Mouse (Mus musculus): ENCODE measurements around the gene Cth. TPM values are rescaled to one million over a fixed set of nuclear protein-coding genes. Genes with fewer than 3 reads are reported as not detected.

Cth gene
- polyA plus RNA-seq (2012; rRNA removed) = 3.3 and 3.9 TPM in 2 replicates

DNA sequence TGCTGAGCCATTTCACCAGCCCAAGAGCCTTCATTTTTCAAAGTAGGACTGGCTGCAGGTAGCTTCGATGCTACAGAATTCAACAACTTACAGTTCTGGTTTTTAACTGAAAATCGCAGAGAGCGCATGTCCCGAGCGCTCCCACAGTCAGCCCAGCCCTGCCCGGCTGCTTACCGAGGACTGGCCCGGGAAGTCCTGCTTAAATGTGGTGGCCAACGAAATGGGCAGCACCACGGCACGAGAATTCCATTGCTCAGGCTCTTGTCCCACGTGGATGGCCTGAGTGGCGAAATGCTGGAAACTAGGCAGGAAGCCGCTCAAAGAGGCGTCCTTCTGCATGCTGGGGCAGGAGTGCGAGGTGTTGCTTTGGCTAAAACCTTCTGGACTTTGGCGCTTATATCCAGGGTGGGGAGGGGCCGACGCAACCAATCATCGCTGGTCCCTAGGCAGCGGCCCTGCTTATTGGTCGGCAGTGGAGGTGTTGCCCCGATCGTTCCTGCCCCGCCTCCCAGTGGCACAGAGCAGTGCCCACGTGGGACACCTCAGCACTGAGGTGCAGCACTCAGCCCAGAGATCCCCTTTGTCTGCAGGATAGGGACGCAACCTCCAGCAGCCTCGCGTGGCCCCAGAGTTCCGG, at the start of gene Cth:
TSS of gene Cth (minus strand) at position 386 of the 637 bp plus-strand sequence.
- peak; percentile 86 to 91 for DNase-seq
- Histone ChIP-seq H3K4me1 (ENCODE audit: control insufficient read depth, insufficient read depth, low read length) (no peaks in the 10 kb centered on the region), H3K27ac (ENCODE audit: insufficient read depth, low read length) (no peak within 1 kb of the TSS), H3K4me3 (replicated peaks; ENCODE audit: insufficient read depth, low read depth, low read length) (peak within 1 kb of the TSS; percentile 65), H3K27me3 (ENCODE audit: control insufficient read depth, insufficient read depth, low read length) (no peaks in the 10 kb centered on the region)
- WGBS = under 1% methylated on average over 30 of the region's 30 CpGs
- TF ChIP-seq POLR2A (IDR thresholded peaks at IDR 0.05; ENCODE audit: borderline replicate concordance, insufficient read depth, low read length) = peak; percentile 63; the same call in 1 of the 2 replicates
- no peak for TF ChIP-seq CTCF (IDR thresholded peaks at IDR 0.05; ENCODE audit: borderline replicate concordance, insufficient read depth, low read depth, low read length)

- Histone ChIP-seq H3K27me3 (ENCODE audit: control insufficient read depth, insufficient read depth, low read length) (no peaks in the 10 kb centered on the region), H3K4me1 (ENCODE audit: control insufficient read depth, insufficient read depth, low read length) (no peaks in the 10 kb centered on the region), H3K4me3 (replicated peaks; ENCODE audit: insufficient read depth, low read depth, low read length) (no peak overlapping the region), H3K27ac (ENCODE audit: insufficient read depth, low read length) (no peak overlapping the region)
- TF ChIP-seq POLR2A (IDR thresholded peaks at IDR 0.05; ENCODE audit: borderline replicate concordance, insufficient read depth, low read length) (no peak), CTCF (IDR thresholded peaks at IDR 0.05; ENCODE audit: borderline replicate concordance, insufficient read depth, low read depth, low read length) (no peak)
- WGBS = 98% methylated on average over 2 of the region's 2 CpGs
- DNase-seq = no peak
Observed at GRCm38 (mm10) chr3:157973236-157973635, 48.4 kb upstream of the Cth start.

DNA sequence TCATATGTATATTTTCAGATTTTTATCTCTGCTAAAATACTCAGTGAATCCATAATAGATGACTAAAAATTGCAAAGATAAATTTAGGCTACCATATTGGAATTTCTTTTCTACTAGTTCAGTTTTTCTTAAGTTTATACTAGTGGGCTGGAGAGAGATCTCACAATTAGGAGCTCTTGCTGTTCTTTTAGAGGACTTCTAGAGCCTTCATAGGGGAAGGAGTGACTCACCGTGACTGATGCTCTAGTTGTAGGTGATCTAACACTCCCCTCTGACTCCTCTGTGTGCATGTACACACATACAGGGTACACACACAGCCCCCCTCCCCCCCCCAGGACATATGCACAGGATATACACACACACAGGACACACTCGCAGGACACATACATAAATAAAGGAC, 46.3 kb upstream of the Cth start:
- Histone ChIP-seq H3K4me3 (replicated peaks; ENCODE audit: insufficient read depth, low read depth, low read length) (no peak overlapping the region), H3K4me1 (ENCODE audit: control insufficient read depth, insufficient read depth, low read length) (no peaks in the 10 kb centered on the region), H3K27me3 (ENCODE audit: control insufficient read depth, insufficient read depth, low read length) (no peaks in the 10 kb centered on the region), H3K27ac (ENCODE audit: insufficient read depth, low read length) (no peak overlapping the region)
- TF ChIP-seq CTCF (IDR thresholded peaks at IDR 0.05; ENCODE audit: borderline replicate concordance, insufficient read depth, low read depth, low read length) (no peak), POLR2A (IDR thresholded peaks at IDR 0.05; ENCODE audit: borderline replicate concordance, insufficient read depth, low read length) (no peak)
- DNase-seq = no peak
- 85% methylated on average over 2 of the region's 2 CpGs for WGBS

DNA sequence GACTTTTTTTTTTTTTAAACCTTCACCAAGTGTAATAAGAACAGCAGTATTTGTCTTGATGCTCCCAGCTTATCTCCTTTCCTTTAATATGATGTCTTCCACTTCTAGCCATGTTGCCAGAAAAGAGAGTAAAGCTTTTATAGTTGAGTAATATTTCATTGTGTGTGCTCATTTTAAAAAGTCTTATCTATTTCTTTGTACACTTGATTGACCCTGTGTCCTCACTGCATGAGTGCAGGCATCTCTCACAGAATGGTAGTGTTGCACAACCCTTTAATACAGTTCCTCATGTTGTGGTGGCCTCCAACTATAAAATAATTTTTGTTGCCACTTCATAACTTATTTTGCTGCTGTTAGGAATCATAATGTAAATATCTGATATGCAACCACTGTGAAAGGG, 32.4 kb upstream of the Cth start:
- DNase-seq = no peak
- H3K4me3 ChIP-seq (replicated peaks; ENCODE audit: insufficient read depth, low read depth, low read length) = no peak overlapping the region
- TF ChIP-seq POLR2A (IDR thresholded peaks at IDR 0.05; ENCODE audit: borderline replicate concordance, insufficient read depth, low read length) = no peak
- TF ChIP-seq CTCF (IDR thresholded peaks at IDR 0.05; ENCODE audit: borderline replicate concordance, insufficient read depth, low read depth, low read length) = no peak
- H3K27ac ChIP-seq (ENCODE audit: insufficient read depth, low read length) = no peak overlapping the region
- H3K4me1 ChIP-seq (ENCODE audit: control insufficient read depth, insufficient read depth, low read length) = peaks cover 3% of the 10 kb centered on the region; the same call in 1 of the 2 replicates
- no peaks in the 10 kb centered on the region for H3K27me3 ChIP-seq (ENCODE audit: control insufficient read depth, insufficient read depth, low read length)

GRCm38 (mm10) chr3:157956201-157956600, 31.3 kb upstream of the Cth start:
- no peak for DNase-seq
- TF ChIP-seq POLR2A (IDR thresholded peaks at IDR 0.05; ENCODE audit: borderline replicate concordance, insufficient read depth, low read length) = no peak
- TF ChIP-seq CTCF (IDR thresholded peaks at IDR 0.05; ENCODE audit: borderline replicate concordance, insufficient read depth, low read depth, low read length) = no peak
- no peak overlapping the region for H3K4me3 ChIP-seq (replicated peaks; ENCODE audit: insufficient read depth, low read depth, low read length)
- H3K27ac ChIP-seq (ENCODE audit: insufficient read depth, low read length) = no peak overlapping the region
- WGBS = 97% methylated on average over 3 of the region's 3 CpGs
- peaks cover 3% of the 10 kb centered on the region; the same call in 1 of the 2 replicates for H3K4me1 ChIP-seq (ENCODE audit: control insufficient read depth, insufficient read depth, low read length)
- H3K27me3 ChIP-seq (ENCODE audit: control insufficient read depth, insufficient read depth, low read length) = no peaks in the 10 kb centered on the region

DNA sequence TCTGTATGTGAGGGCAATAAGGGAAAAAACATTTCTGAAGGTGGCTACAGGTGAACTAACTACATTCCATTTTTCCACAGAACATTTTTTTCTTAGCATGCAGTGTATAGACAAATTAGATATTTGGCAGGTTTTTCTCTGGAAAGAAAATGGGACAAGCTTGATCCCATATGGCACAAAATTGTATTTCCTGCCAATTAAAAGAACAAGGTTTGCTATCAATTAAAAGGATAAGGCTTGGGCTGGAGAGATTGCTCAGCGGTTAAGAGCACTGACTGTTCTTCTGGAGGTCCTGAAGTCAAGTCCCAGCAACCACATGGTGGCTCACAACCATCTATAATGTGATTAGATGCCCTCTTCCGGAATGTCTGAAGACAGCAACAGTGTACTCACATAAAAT, 30.6 kb upstream of the Cth start:
- Histone ChIP-seq H3K27ac (ENCODE audit: insufficient read depth, low read length) (no peak overlapping the region), H3K4me1 (ENCODE audit: control insufficient read depth, insufficient read depth, low read length) (peaks cover 3% of the 10 kb centered on the region; the same call in 1 of the 2 replicates), H3K27me3 (ENCODE audit: control insufficient read depth, insufficient read depth, low read length) (no peaks in the 10 kb centered on the region), H3K4me3 (replicated peaks; ENCODE audit: insufficient read depth, low read depth, low read length) (no peak overlapping the region)
- WGBS = 27% methylated on average over 2 of the region's 2 CpGs
- TF ChIP-seq POLR2A (IDR thresholded peaks at IDR 0.05; ENCODE audit: borderline replicate concordance, insufficient read depth, low read length) = no peak
- no peak for TF ChIP-seq CTCF (IDR thresholded peaks at IDR 0.05; ENCODE audit: borderline replicate concordance, insufficient read depth, low read depth, low read length)
- peak in 1 of 2 experiments; percentile 50 for DNase-seq

DNA sequence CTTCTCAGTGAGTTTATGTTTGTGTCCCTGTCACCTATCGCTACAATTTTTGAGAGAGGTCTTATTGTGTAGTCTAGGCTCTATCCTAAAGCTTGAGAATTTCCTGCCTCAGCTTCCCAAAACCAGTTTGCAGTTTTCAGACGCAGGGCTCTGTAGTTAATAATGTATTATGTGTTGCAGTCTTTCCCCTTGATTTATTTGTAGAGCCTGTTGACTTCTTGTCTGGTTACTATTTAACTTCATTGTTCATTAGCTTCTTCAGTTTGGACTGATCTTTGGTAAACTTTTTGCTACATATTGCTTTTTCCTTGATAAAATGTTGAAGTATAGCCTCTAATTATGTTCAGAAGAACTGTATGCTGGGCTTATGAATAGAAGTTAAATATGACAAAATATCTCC, 27.8 kb upstream of the Cth start:
- H3K27me3 ChIP-seq (ENCODE audit: control insufficient read depth, insufficient read depth, low read length) = no peaks in the 10 kb centered on the region
- no peak for TF ChIP-seq POLR2A (IDR thresholded peaks at IDR 0.05; ENCODE audit: borderline replicate concordance, insufficient read depth, low read length)
- no peak for TF ChIP-seq CTCF (IDR thresholded peaks at IDR 0.05; ENCODE audit: borderline replicate concordance, insufficient read depth, low read depth, low read length)
- no peak for DNase-seq
- peaks cover 5% of the 10 kb centered on the region; the same call in 1 of the 2 replicates for H3K4me1 ChIP-seq (ENCODE audit: control insufficient read depth, insufficient read depth, low read length)
- WGBS = 87% methylated on average over 2 of the region's 2 CpGs
- no peak overlapping the region for H3K4me3 ChIP-seq (replicated peaks; ENCODE audit: insufficient read depth, low read depth, low read length)
- no peak overlapping the region for H3K27ac ChIP-seq (ENCODE audit: insufficient read depth, low read length)
